Mouse (Mus musculus): ENCODE measurements at regions not wholly inside any gene's neighbourhood (a gene's known extent, or its start where the extent isn't known, plus 50 kb on each side); places are given as distances from the start of the nearest gene placed in this dataset.
A peak's percentile ranks its signal among the peaks of the same experiment; 100 is the strongest.

DNA sequence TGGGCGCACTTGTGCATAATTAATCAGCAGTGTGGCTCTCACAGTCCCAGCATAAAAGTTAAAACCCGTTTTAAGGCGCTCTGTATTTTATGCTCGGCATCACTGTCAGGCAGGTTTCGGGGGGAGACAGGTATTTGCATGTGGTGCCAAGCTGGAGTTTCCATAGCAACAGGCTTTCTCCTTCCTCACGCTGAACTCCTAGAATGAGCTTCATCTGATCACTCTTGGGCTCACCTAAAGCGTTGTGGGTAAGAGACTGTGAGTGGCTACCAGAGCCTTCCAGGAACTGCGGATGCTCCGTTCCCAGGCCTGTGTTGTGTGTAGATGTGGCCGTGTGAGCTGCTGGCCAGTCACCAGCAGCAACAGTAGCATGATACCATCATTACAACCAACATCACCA lies 161.5 kb downstream of the Ajap1 start:
- Histone ChIP-seq H3K4me3 (replicated peaks; ENCODE audit: low read length) (no peak overlapping the region), H3K36me3 (ENCODE audit: insufficient read depth, low read length) (no peaks in the 10 kb centered on the region), H3K27me3 (ENCODE audit: insufficient read depth, low read length) (peaks cover 7% of the 10 kb centered on the region; the same call in 1 of the 2 replicates), H3K4me1 (replicated peaks; ENCODE audit: low read depth, low read length) (peaks cover 10% of the 10 kb centered on the region), H3K9me3 (ENCODE audit: low read length) (no peaks in the 10 kb centered on the region)
- TF ChIP-seq CTCF (conservative IDR thresholded peaks at IDR 0.05; ENCODE audit: low read length), result no peak
- no peak for TF ChIP-seq POU5F1 (IDR thresholded peaks at IDR 0.05; ENCODE audit: borderline replicate concordance, low read length)
- TF ChIP-seq NANOG (IDR thresholded peaks at IDR 0.05; ENCODE audit: borderline replicate concordance, low read length), result no peak

- peaks cover 7% of the 10 kb centered on the region; the same call in 1 of the 2 replicates for H3K27me3 ChIP-seq (ENCODE audit: insufficient read depth, low read length)
- H3K36me3 ChIP-seq (ENCODE audit: insufficient read depth, low read length), result no peaks in the 10 kb centered on the region
- peaks cover 10% of the 10 kb centered on the region for H3K4me1 ChIP-seq (replicated peaks; ENCODE audit: low read depth, low read length)
- peaks cover 2% of the 10 kb centered on the region; the same call in 1 of the 2 replicates for H3K9me3 ChIP-seq (ENCODE audit: low read length)
- no peak overlapping the region for H3K4me3 ChIP-seq (replicated peaks; ENCODE audit: low read length)
- no peak for TF ChIP-seq CTCF (conservative IDR thresholded peaks at IDR 0.05; ENCODE audit: low read length)
Observed at GRCm38 (mm10) chr4:153320602-153321001, 162.0 kb downstream of the Ajap1 start.

- Histone ChIP-seq H3K4me3 (replicated peaks; ENCODE audit: low read length) (peak overlapping the region; percentile 43), H3K36me3 (ENCODE audit: insufficient read depth, low read length) (no peaks in the 10 kb centered on the region), H3K9me3 (ENCODE audit: low read length) (peaks cover 4% of the 10 kb centered on the region; the same call in 1 of the 2 replicates), H3K4me1 (replicated peaks; ENCODE audit: low read depth, low read length) (peaks cover 10% of the 10 kb centered on the region), H3K27me3 (ENCODE audit: insufficient read depth, low read length) (peaks cover 7% of the 10 kb centered on the region; the same call in 1 of the 2 replicates)
- TF ChIP-seq NANOG (IDR thresholded peaks at IDR 0.05; ENCODE audit: borderline replicate concordance, low read length), result no peak
- TF ChIP-seq POU5F1 (IDR thresholded peaks at IDR 0.05; ENCODE audit: borderline replicate concordance, low read length), result no peak
- no peak for TF ChIP-seq CTCF (conservative IDR thresholded peaks at IDR 0.05; ENCODE audit: low read length)
Observed at GRCm38 (mm10) chr4:153316964-153317724, 165.5 kb downstream of the Ajap1 start.

DNA sequence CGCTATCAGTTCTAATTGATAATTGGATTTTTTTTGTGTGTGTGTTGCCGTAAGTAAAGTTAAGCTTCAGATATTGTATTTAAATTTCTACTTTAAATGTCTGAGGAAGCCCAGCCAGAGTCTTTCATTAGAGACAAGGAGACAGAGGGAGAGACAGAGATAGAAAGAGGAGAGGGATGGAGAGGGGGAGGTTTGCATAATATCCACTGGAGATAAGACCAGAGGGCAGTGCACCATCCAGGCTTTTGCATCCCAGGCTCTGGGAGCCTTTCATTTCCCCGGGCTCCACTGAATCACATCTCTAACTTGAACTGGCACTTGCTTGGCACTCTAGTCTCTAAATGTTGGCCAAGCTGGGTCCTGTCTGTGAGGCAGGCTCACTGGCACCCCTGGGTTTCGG lies 166.1 kb downstream of the Ajap1 start:
- Histone ChIP-seq H3K9me3 (ENCODE audit: low read length) (peaks cover 4% of the 10 kb centered on the region; the same call in 1 of the 2 replicates), H3K4me1 (replicated peaks; ENCODE audit: low read depth, low read length) (peaks cover 10% of the 10 kb centered on the region), H3K4me3 (replicated peaks; ENCODE audit: low read length) (peak overlapping the region; percentile 43), H3K27me3 (ENCODE audit: insufficient read depth, low read length) (0 out of 2 replicates have a peak, but pooled peaks cover 4% of the 10 kb centered on the region), H3K36me3 (ENCODE audit: insufficient read depth, low read length) (no peaks in the 10 kb centered on the region)
- TF ChIP-seq CTCF (conservative IDR thresholded peaks at IDR 0.05; ENCODE audit: low read length) (no peak), NANOG (IDR thresholded peaks at IDR 0.05; ENCODE audit: borderline replicate concordance, low read length) (no peak), POU5F1 (IDR thresholded peaks at IDR 0.05; ENCODE audit: borderline replicate concordance, low read length) (no peak)

DNA sequence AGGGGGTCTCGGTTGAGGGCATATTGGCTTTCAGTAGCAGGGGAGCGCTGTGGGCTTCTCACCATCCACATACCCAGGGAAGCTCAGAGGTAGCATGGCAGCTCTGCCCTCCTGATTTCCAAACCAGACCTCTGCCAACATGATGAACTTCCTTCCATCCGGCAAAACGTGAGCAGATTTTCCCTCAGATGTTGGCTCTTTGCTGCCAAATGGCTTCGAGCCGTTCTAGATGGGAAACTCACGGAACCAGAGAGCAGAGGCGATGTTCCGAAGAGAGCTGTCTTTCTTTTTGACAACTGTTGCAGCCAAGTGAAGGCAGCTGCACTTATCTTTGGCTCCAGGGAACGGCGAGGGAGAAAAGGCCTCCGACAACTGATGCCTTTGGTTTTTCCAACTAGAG lies 168.7 kb downstream of the Ajap1 start:
- H3K4me1 ChIP-seq (replicated peaks; ENCODE audit: low read depth, low read length), result peaks cover 13% of the 10 kb centered on the region
- H3K36me3 ChIP-seq (ENCODE audit: insufficient read depth, low read length), result no peaks in the 10 kb centered on the region
- 0 out of 2 replicates have a peak, but pooled peaks cover 2% of the 10 kb centered on the region for H3K27me3 ChIP-seq (ENCODE audit: insufficient read depth, low read length)
- TF ChIP-seq CTCF (conservative IDR thresholded peaks at IDR 0.05; ENCODE audit: low read length) (no peak), POU5F1 (IDR thresholded peaks at IDR 0.05; ENCODE audit: borderline replicate concordance, low read length) (no peak), NANOG (IDR thresholded peaks at IDR 0.05; ENCODE audit: borderline replicate concordance, low read length) (no peak)
- H3K9me3 ChIP-seq (ENCODE audit: low read length), result peaks cover 4% of the 10 kb centered on the region; the same call in 1 of the 2 replicates
- H3K4me3 ChIP-seq (replicated peaks; ENCODE audit: low read length), result no peak overlapping the region

DNA sequence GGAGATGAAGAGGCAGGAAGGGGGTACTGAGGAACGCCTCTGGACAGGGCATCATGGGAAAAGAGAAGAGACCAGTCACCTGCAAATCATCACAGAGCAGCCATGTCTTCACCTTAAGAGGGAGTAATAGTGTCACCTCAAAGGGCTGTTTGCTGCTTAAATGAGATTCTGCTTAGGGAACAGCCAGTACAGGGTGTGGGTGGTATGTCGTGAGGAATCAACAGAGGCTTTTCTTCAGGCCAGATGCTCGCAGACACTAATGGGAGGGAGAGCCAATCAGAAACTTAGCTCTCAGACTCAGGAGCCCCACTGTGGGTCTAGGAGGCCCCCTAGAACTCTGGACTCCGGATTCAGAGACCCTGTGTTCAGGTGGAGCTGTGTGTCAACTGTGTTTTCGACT lies 171.0 kb downstream of the Ajap1 start:
- H3K4me1 ChIP-seq (replicated peaks; ENCODE audit: low read depth, low read length), result peaks cover 22% of the 10 kb centered on the region
- no peaks in the 10 kb centered on the region for H3K36me3 ChIP-seq (ENCODE audit: insufficient read depth, low read length)
- H3K27me3 ChIP-seq (ENCODE audit: insufficient read depth, low read length), result 0 out of 2 replicates have a peak, but pooled peaks cover 7% of the 10 kb centered on the region
- TF ChIP-seq CTCF (conservative IDR thresholded peaks at IDR 0.05; ENCODE audit: low read length) (no peak), POU5F1 (IDR thresholded peaks at IDR 0.05; ENCODE audit: borderline replicate concordance, low read length) (no peak), NANOG (IDR thresholded peaks at IDR 0.05; ENCODE audit: borderline replicate concordance, low read length) (no peak)
- no peak overlapping the region for H3K4me3 ChIP-seq (replicated peaks; ENCODE audit: low read length)
- H3K9me3 ChIP-seq (ENCODE audit: low read length), result peaks cover 4% of the 10 kb centered on the region; the same call in 1 of the 2 replicates

DNA sequence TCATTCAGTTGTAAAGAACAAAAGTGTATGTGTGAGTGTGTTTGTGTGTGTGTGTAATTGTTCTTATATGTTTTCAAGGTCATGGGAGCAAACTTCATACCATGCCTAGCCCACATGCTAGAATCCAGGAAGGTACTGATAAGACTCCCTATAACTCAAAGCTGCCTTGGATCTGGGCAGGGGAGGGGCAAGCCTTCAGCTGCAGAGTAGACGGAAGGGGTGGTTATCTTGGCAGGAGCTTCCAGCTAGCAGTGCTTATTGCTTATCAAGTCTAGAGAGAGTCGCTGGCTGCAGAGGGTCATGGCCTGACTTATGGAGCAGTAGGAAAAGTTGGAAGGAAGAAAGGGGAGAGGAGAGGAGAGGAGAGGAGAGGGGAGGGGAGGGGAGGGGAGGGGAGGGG lies 172.0 kb downstream of the Ajap1 start:
- Histone ChIP-seq H3K4me1 (replicated peaks; ENCODE audit: low read depth, low read length) (peaks cover 22% of the 10 kb centered on the region), H3K36me3 (ENCODE audit: insufficient read depth, low read length) (no peaks in the 10 kb centered on the region), H3K27me3 (ENCODE audit: insufficient read depth, low read length) (0 out of 2 replicates have a peak, but pooled peaks cover 7% of the 10 kb centered on the region), H3K9me3 (ENCODE audit: low read length) (peaks cover 2% of the 10 kb centered on the region; the same call in 1 of the 2 replicates), H3K4me3 (replicated peaks; ENCODE audit: low read length) (no peak overlapping the region)
- TF ChIP-seq POU5F1 (IDR thresholded peaks at IDR 0.05; ENCODE audit: borderline replicate concordance, low read length) (no peak), CTCF (conservative IDR thresholded peaks at IDR 0.05; ENCODE audit: low read length) (no peak), NANOG (IDR thresholded peaks at IDR 0.05; ENCODE audit: borderline replicate concordance, low read length) (no peak)

GRCm38 (mm10) chr4:153303521-153303920 lies 179.1 kb downstream of the Ajap1 start:
- H3K4me1 ChIP-seq (replicated peaks; ENCODE audit: low read depth, low read length), result peaks cover 10% of the 10 kb centered on the region
- TF ChIP-seq POU5F1 (IDR thresholded peaks at IDR 0.05; ENCODE audit: borderline replicate concordance, low read length), result no peak
- TF ChIP-seq NANOG (IDR thresholded peaks at IDR 0.05; ENCODE audit: borderline replicate concordance, low read length), result no peak
- TF ChIP-seq CTCF (conservative IDR thresholded peaks at IDR 0.05; ENCODE audit: low read length), result no peak

More at GRCm38 (mm10) chr4:153303521-153303920, 179.1 kb downstream of the Ajap1 start:
- Histone ChIP-seq H3K9me3 (ENCODE audit: low read length) (peaks cover 15% of the 10 kb centered on the region; the same call in 1 of the 2 replicates), H3K4me3 (replicated peaks; ENCODE audit: low read length) (no peak overlapping the region), H3K36me3 (ENCODE audit: insufficient read depth, low read length) (no peaks in the 10 kb centered on the region), H3K27me3 (ENCODE audit: insufficient read depth, low read length) (peaks cover 5% of the 10 kb centered on the region; the same call in 1 of the 2 replicates)
